Mouse (Mus musculus) c-Kit-positive CD71-negative TER-119-negative erythroid progenitor cells, embryonic 14.5 days (primary cell): ENCODE results near the gene Mlst8.

Source experiments
- DNase-seq: peaks from one replicate; pipeline ENCODE4 v3.0.0-alpha.2; 2013; ENCODE audit warnings: low read depth

The Mlst8 gene

GRCm38 (mm10) chr17:24488662-24489264 is 9.9 kb upstream of the Mlst8 start:
- no peak for DNase-seq

GRCm38 (mm10) chr17:24488186-24488661 is 9.3 kb upstream of the Mlst8 start, which contains the start of gene Caskin1:
Gene Caskin1, plus strand, starts transcription at chr17:24488601.
- DNase-seq: no peak

GRCm38 (mm10) chr17:24485090-24485860 is 6.4 kb upstream of the Mlst8 start:
- DNase-seq: no peak

DNA sequence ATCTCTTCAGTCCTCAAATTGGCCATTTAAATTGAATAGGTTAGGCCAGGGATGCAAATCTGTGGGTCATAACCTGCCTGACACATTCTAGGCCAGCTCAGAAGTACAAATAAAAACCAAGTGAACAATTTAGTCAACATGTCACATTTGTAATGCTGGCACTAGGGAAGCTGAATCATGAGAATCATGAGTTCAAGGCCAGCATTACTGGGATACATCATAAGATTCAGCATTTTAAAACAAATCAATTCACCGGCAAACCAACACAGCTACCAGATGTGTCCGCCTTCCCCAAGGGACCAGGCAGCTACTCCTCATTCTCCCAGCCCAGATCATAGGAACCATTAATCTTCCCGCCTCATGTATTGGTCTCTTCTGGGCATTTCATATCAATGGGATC is 4.6 kb upstream of the Mlst8 start:
- DNase-seq: no peak

DNA sequence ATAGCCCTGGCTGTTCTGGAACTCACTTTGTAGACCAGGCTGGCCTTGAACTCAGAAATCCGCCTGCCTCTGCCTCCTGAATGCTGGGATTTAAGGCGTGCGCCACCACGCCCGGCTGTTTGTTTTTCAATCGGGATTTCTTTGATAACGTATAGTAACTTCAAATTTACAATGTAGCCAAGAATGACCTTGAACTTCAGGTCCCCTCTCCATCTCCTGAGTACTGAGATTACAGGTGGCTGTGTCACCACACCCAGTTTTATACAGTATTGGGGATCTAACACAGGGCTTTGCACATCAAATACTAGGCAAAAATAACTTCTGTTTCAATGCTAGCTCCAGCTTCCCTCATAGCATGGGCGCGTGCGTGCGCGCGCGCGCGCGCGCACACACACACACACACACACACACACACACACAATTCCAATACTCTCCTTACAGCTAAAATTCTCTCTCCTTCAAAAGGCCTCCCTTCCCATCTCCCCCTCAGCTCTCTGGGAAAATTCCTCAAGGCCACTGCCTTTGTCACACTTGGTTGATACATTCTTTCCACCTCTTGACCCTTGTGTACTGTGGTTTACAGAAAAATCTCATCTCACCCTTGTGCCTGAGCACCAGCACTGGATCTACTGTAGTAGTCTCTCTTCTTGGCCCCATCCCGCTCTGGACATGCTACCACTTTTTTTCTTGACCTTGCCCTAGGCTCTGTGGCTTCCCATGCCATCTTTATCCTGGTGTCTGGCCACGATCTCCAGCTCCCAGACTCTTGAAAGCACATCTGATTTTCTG is 2.3 kb upstream of the Mlst8 start:
- DNase-seq: no peak

DNA sequence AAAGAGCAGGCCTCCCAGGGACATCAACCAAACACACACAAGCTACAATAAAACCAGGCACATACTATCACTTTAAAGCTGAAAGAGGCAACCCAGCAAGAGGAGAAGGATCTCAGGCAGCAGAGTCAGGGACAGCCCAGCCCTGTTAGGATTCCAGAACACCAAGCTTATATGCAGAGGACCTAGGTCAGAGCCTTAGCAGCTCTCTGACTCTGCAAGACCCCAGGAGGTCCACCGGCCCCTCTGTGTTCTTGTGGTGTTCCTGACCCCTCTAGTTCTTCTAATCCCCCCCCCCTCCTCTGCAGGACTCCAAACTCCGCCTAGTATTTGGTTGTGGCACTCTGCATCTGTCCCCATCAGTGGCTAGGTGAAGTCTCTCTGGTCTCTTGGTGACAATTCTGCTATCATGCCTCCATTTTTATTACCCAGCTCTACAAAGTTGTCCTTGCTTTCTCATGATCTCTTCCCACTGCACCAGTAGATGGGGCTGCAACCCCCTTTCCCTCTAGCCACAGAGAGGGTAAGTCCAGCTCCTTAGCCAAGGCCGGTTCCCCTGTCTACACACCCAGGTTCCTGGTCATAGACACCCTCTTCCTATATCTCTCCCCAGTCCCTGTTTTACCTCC is 1.4 kb upstream of the Mlst8 start:
- no peak for DNase-seq

GRCm38 (mm10) chr17:24479431-24479830 is 553 bp upstream of the Mlst8 start:
- DNase-seq: no peak

- DNase-seq: no peak
Measured at GRCm38 (mm10) chr17:24477985-24478600, 785 bp downstream of the Mlst8 start.

GRCm38 (mm10) chr17:24477053-24477984 is 1.6 kb downstream of the Mlst8 start:
- DNase-seq: no peak

DNA sequence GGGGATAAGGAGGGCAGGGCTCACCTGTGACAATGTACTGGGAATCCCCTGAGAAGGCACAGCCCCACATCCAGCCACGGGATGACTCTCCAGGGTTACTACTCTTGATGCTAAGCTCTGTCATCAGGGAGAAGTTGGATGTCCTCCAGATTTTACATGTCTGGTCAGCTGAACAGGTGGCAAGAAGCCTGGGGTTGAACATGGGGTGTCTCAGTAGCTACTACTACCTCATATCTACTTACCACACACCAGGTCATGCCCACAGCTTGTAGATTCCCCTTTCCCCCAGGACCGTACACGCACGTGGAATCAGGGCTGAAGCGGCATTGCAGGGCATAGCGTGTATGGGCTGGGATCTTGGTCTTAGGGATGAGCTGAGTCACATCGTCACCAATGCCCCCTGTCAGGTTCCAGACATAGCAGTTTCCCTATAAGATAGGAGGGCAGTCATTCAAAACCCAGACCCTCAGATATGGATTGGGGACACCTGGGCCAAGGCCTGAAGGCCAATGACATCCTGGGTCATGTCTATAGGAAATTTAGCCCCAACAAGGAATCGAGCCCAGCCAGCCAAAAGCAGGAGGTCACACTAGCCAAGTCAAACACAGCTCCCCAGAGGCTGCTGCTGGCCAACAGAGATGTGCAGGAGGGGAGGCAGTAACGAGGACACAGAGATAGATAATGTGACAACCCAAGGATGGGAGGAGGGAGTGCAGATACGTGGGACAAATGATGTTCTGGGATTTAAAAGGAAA is 2.7 kb downstream of the Mlst8 start:
- DNase-seq: no peak

- DNase-seq: no peak
Measured at GRCm38 (mm10) chr17:24475586-24475985, 3.3 kb downstream of the Mlst8 start.

DNA sequence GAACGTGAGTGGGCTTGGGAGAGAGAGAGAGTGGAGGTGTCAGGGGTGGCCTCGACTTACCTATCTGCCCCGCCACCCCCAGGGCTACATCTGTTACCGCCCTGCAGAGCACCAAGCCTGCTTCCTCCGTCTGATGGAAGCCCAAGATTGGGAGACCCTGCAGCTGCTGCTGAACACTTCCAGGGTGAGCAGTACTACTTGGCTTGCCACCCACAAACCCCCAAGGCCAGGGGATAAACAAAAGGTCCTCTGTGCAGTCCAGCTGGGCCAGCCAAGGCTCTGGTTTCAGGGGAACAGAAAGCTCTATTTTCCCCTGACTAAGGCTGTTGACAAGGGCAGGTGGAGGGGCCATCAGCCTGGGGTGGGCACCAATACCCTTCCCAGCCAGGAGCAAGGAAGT is 4.3 kb downstream of the Mlst8 start:
- no peak for DNase-seq

DNA sequence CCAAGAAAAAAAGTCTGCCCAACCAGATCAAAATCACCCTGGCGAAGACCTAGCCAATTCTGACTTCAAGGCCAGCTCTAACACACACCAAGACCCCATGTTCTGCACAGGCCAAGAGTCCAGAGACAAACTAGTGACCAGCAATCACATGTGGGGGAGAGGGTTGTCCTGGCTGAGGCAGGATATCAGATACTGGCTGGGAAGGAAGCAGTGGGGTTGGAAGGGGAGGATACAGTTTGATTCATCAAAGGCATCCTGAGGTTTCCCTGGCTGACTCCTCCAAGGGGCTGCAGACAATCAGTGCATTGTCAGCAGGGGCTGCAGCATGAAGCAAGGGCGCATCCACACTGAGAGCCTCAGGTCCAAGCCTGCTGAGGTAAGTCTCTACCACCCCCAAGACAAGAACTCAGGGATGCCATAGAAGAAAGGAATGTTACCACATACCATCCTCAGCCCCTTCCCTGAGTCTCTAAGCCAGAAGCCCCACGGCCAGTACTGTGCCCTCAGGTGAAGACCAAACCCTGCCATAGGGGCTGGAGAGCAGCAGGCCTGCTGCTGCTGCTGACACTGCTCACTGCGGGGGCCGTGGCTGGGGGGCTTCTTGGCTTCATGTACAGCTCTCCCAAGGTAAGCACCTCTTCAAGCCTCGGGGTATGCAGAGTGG is 5.1 kb downstream of the Mlst8 start, which contains the start of gene Bricd5:
Gene Bricd5 (plus strand): TSS at position 273 of the 664 bp plus-strand sequence.
- DNase-seq: no peak

DNA sequence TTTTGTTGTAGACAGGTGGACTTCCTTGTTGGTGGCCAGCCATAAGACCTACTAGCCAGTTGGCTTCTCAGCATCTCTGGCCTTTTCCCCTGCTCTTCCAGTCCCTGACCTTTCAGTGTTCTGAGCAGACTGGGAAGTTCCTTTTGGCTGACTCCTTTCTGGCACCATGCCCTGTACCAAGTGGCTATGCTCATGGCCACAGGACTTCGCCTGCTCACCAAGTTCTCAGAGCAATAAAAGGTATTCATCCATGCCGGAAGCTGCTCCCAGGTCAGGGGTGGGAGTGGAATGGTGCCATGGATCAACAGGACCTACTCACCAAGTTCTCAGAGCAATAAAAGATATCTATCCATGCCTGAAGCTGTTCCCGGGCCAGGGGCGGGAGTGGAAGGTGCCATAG is 6.4 kb downstream of the Mlst8 start:
- no peak for DNase-seq

DNA sequence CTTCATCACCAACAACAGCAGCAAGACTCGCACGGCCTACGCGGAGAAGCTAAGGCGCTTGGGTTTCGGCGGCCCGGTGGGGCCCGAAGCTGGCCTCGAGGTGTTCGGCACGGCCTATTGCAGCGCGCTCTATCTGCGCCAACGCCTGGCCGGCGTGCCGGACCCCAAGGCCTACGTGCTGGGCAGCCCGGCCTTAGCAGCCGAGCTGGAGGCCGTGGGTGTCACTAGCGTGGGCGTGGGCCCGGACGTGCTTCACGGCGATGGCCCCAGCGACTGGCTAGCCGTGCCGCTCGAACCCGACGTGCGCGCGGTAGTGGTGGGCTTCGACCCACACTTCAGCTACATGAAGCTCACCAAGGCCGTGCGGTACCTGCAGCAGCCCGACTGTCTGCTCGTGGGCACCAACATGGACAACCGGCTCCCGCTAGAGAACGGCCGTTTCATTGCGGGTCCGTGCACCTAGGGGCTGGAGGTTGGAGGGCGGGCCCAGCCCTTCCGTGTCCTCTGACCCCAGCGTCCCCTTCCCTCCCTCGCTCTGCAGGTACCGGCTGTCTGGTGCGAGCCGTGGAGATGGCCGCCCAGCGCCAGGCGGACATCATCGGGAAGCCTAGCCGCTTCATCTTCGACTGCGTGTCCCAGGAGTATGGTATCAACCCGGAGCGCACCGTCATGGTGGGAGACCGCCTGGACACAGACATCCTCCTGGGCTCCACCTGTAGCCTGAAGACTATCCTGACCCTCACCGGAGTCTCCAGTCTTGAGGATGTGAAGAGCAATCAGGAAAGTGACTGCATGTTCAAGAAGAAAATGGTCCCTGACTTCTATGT is 8.0 kb downstream of the Mlst8 start:
- DNase-seq: no peak

DNA sequence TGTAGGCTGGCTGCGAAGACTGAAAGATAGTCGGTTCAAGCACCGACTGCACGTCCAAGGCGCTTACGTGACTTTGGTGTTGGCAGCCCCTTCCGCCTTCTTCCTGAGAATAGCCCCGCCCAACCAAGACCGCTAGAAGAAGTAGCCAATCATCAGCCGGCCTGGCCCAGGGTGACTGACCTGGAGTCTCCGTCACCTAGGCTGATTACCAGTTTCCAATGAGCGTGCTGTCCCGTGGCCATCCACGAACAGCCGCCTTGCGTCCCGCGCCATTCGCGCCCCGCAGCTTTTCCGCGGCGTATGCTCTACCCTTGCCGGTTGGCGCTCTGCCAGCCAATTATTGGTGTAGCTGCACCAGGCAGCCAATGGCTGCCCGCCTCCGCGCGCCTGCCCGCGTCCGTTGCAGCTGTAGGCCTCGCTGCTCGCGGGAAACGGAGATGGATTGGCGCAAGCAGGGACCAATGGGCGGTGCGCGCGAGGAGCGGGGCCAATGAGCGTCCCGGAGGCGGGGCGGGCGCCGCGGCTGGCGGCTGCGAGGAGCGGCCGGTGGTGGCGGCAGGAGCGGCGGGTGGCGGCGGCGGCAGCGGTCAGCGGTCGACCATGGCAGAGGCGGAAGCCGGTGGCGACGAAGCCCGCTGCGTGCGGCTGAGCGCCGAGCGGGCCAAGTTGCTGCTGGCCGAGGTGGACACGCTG is 8.8 kb downstream of the Mlst8 start, which contains the start of the genes E4f1 and Pgp:
Gene E4f1 (minus strand): TSS at position 404 of the 693 bp plus-strand sequence.
Gene Pgp (plus strand): TSS at position 483 of the 693 bp plus-strand sequence.
- peak; percentile 97 for DNase-seq

DNA sequence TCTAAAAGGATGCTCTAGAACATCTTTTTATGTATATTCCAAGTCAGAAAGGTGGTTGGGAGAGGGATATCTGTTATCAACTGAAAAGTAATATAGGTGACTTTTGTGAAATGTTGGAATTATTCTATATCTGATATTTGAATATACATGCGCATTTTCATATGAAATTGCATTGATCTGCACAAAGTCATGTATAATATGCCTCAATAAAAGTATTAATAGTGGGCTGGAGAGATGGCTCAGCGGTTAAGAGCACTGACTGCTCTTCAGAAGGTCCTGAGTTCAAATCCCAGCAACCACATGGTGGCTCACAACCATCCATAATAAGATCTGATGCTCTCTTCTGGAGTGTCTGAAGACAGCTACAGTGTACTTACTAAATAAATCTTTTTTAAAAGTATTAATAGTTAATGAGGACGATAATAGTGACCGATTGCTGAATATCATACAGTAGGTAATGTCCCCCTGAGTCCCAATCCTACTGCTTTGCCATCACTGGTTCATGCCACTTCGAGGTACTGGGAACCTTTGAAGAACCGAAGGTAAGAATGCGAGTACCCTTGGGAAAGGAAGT is 9.5 kb downstream of the Mlst8 start:
- no peak for DNase-seq
